Mouse (Mus musculus) right cerebral cortex, postnatal 4 days (tissue): Measurements from ENCODE around the gene Acp4.
"Not testable (repeated sequence)": the region's sequence is repeated elsewhere in the genome, so short reads cannot be mapped to it uniquely, and the experiment has no call there.

Experiments used
- DNase-seq: peaks from one replicate; pipeline ENCODE4 v3.0.0-alpha.2; 2022

Acp4 gene

DNA sequence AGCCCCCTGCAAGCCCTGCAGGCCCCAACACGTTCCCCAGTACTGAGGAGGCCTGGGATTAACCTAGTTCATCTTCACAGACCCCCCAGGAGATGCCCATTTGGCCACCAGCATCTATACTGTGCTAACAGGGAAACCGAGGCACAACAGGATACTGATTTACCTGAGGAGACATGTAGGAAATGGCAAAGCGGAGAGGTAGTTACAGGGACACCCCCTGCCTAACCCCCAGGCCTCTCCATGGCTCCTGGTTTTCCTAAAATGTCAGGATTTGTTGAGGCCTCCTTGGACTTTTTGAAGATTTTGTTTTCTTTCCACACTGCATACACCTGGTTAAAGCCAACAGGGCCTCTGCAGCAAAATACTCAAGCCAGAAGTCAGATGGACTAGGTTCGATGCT lies at the start of gene Acp4:
TSS of gene Acp4 (minus strand) at position 101 of the 400 bp plus-strand sequence.
- DNase-seq: no peak

DNA sequence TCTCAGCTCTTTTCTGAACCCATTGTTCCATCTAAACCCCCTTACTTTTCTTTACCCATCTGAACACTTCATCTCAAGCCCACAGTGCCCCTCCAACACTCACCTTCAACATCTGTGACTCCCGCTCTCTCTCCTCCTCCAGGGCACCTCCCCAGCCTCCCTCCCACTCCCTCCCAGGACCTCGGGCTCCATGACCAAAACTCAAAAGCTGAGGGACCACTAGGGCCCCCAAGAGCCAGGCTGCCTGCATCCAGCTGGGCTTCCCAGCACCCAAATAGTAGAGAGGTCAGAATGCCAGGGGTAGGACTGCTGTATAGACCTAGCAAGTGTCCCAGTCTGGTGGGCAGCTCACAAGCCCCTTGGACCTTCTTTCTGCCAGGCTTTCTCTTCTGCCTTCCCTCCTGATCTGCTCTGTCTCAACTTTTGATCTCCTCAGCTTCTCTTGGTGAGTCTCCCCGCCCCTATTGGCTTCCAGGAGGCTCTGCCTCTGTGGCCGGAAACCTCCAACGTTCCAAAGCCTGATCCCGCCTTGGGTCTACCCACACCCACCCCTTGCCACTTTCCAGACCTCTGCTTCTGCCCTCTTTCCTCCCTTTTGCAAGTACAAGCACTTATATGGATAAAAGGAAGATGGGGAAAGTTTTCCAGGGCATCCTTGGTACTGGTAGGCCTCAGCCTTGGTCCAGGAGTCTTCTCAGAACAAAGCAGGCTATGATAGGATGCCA lies 49.5 kb upstream of the Acp4 start, which contains the start of gene Clec11a:
TSS of gene Clec11a (minus strand) at position 387 of the 725 bp plus-strand sequence.
- no peak for DNase-seq

DNA sequence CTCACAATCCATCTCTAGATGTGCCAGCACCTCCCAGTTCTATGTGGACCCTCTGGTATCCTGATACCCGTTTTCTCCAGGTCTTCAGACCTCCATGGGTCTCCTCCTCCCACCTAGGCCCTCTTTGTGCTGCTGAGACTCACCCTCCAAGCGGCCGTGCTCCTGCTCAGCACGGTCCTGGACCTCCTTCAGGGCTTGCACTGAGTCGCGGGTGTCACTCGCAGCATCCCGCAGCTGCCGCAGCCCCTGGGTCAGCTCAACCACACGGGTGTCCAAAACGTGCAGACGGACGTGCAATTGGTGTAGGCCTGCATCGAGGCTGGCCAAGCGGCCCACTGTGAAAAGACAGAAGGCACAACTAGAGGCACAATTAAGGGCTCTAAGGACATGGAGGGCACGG lies 48.5 kb upstream of the Acp4 start:
- DNase-seq: no peak

DNA sequence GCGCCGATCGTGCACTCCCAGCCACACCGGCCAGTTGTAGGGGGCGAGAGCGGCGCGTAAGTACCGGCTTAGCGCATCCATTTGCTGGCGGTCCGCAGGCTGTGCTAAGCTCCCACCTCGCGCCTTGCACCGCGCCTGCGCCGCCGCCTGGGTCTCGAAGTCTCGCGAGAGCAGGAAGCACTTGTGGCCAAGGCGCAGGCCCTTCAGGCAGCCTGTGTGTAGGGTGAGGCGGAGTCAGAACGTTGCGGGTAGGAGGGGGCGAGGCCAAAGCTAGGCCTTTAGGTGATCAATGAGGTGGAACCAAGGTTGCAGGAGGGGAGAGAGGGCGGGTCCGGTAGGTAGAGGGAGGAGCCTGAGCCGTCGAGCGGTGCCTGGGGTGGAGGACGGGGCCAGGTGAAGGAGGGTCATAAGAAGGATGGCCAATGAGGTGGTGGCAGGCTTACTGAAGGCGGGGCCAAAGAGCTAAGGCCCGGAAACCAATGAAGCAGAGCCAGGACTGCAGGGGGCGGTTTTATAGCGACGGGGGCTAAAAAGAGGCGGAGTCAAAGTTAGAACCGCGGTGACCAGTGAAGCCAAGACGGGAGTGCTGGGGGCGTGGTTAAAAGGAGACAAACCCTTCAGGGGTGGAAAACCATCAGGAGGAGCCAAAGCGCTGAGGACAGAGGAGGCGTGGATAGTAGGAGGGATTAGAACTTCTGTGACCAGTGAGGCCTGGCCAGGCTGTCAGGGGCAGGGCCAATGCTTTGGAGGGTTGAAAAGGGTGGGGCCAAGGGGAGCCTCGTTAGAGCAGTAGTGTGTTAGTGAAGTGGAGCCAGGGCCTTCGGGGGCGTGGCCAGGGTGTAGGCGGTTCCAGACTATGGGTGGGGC lies 47.8 kb upstream of the Acp4 start:
- DNase-seq: peak; percentile 93

DNA sequence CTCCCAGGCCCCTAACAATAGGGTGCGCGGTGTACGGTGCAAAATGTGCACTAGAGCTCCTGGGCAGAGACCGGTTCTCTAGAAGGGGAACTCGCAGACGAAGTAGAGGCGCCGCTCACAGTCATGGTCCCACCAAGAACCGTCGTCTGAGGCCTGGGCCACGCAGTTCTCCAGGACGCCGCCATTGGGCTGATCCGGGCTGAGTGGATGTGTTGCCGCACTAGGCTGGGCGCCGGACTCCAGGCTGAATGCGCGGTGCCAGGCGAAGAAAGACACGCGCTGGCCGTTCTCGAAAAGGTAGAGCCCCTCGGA lies 47.2 kb upstream of the Acp4 start:
- no peak for DNase-seq

DNA sequence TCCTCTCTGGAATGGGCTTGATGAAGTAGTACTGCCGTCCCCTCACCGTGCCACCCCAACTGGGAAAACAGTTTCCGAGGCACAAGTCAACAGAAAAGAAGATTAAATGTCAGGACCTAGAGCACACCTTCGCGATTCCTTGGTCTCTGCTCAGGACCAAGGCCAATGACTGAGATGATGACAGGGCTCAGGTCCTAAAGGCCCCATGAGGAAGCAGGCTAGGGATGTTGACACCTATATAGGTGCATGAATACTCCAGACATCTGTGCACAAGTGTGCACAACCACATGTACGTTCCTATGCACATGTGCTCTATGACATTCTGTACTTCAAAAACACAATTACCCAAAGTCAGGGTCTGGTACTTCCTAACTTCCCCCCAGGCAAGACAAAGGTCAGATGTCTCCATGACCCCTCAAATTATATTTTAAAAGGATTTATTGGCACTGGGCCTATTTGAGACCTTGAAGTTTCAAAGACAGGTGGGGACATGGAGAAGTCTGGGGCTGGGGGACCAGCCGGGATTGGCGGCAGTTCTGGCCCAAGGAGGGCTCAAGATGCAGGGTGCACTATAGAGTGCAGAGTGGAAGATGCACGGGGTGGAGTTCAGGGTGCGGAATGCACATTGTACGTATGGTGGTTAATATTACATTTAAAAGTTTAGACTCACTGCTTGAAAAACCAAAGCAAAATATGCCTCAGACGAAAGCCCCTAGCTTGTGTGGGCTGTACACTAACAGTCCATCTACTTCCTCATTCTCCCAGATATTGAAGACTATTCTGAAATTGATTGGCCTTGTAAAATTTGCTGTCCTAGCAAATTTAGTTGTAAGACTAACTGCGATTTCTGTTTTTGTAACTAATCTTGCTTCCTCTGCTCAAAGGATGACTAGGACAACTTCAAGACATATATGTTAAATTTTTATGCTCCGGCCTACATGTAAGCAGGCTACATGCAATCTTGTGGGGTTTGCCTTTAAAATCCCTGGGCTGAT lies 46.5 kb upstream of the Acp4 start:
- no peak for DNase-seq

DNA sequence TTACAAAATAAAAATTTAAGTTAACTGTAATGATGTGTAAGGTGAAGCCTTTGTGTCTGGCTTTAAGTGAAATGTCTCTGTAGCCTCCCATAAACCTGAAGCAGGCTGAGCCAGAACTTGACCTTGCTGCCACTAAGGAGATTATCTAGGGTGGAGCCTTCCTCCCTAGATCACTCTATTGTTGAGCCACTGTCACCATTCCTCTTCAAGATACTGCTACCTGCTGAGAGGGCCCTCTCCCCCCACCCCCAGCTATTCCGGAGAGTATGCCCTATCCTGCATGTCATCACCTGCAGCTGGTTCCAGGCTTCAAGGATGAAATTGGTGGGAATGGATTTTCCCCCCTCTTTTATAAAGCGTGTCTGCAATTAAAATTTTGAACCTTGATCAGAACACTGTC lies 40.3 kb upstream of the Acp4 start:
- not testable (repeated sequence) for DNase-seq

DNA sequence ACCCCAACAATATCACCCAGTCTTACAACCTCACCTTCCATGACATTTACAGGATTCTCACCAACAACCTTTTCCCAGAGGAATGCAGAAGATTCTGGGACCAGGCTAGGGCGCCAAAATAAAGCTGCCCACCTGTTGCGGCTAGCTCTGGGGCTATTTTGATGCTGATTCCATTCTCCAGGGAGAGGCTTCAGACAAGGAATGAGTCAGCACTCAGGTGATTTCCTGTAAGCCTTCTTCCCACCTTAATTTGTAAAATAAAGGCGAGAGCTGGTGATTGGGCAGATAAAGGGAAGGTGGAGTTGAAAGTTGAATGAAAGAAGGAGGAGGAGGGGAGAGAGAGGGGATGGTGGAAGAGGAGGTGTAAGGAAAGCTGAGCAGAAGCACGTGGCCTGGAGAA lies 34.2 kb upstream of the Acp4 start:
- DNase-seq: no peak

DNA sequence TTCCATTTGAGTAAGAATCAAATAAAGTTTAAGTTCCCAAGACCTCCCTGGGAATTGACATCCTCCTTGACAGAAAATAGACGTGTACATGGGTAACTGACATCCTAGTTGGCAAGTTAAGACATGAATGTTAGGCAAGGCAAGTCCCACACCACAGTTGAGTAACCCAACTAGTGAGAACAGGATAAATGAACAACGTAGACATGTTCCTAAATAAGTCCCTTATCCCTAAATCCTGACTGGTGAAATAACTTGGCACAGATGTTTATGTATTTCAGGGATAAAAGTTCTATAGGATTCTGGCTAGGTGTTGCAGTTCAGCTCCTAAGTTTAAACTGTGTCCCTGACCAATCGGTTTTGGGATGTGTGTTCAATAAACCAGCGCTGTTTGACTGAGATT lies 33.8 kb upstream of the Acp4 start:
- DNase-seq: no peak

DNA sequence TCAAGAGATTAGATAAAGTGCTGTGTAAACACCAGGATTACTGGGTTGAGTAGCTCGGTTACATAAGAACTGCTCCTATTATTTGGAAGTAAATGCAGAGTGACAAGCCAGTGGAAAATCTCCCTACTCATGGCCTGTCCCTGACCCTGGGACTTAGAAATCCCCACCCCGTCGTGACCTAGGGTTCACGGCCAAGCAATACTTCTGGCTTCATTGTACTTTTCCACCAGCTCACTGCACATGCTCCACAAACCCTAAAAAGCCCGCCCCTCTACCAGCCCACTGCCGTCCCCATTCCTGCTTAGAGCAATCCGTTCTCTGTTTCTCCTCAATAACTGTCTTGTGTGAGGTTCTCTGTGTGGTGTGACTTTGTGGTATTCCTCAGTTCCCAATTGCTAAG lies 30.6 kb upstream of the Acp4 start:
- no peak for DNase-seq

DNA sequence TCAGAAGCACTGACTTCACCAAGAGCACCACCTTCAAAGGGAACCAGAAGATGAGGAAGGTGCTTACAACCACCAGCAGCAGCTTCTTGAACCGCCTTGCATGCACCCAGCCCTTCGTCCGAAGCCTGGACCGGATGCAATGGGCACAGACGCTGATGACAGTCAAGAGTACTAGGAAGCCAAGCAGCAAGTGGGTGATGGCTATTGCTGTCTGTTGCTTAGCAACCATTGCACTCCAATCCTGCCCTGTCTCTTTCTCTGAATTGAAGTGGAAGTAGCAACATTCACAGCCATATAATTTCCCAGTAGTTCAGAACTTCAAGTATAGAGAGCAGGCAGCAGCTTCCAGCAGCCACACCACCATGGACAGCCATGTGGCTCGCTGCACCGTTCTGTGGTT lies 24.4 kb upstream of the Acp4 start:
- no peak for DNase-seq

DNA sequence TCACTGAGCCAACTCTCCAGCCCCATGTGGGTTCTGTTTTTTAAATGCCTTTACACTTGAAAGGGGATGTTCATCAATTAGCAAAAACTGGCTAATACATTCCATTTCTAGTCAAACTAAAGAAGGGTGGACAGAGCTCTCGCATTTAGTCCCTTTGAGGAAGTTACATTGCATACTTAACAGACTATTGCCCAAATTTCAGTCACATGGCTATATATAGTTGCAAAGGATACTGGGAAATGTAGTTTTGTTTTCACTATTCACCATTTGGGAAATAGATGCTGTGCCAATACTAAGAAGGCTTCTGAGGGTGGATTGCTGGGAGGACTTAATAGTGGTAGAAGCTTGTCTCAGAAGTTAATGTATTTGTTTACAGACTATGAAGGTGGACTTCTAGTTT lies 23.8 kb upstream of the Acp4 start:
- no peak for DNase-seq

DNA sequence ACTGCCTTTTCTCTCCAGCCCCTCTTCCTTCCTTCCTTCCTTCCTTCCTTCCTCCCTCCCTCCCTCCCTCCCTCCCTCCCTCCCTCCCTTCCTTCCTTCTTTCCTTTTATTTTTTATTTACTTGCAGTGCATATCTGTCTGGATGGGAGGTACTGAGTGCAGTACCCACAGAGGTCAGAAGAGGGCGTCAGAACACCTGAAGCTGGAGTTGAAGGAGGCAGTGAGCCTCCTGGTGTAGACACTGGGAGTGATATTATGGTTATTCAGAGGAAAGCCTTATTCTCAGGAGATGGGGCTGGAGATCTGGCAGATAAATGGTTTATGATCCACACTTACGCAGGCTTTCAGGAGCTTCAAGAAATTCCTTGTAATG lies 20.1 kb upstream of the Acp4 start:
- DNase-seq: peak; percentile 65

DNA sequence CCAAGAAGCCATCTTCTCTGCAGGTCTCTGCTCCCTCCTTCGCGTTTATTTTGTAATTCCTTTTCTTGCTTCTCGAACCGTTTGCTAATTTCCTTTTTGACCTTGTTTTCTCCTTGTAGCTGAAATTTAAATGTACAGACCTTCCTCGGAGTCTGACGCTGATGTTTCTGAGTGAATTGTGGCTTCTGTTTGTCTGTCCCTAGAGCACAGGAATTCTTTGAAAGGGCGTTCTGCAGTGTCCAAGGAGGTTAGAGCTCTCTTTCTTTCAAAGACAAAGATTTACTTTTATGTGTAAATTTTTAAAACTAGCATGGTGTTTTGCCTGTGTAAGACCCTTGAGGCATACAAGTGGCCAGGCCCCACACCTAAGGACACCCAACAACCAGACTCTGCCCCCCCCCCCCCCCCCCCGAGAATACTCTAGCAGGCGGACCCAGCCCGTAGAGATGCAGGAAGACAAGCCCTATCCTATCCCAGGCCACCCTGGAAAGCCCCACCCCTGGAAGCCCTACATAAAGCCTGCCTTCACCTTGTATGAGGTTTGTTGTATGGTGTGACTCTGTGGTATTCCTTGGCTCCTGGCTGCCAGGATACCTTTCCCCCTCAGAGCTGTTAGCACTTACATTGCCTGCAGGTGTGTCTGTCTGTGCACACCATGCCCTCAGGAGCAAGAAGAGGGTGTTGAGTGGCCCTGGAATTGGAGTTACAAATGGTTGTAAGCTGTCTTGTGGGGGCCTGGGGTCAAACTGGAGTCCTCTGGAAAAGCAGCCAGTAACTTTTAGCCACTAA lies 19.5 kb upstream of the Acp4 start:
- DNase-seq: no peak

DNA sequence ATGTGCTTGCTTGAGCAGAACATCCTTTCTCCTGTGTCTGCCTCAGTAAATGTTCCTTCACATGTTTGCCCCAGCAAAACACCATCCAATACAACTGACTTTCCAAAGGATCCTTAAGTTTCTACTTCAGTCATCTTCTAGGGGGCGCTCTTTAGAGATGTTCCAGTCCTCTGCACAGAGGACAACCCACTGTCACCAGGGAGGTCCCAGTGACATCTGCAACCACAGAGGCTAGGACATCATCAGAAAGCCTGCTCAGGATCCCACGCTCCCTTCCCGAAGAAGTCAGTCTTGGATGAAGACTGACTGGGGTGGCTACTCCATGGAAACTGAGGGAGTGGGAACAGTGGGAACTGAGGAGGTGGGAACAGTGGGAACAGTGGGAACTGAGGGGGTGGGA lies 18.4 kb upstream of the Acp4 start:
- no peak for DNase-seq

DNA sequence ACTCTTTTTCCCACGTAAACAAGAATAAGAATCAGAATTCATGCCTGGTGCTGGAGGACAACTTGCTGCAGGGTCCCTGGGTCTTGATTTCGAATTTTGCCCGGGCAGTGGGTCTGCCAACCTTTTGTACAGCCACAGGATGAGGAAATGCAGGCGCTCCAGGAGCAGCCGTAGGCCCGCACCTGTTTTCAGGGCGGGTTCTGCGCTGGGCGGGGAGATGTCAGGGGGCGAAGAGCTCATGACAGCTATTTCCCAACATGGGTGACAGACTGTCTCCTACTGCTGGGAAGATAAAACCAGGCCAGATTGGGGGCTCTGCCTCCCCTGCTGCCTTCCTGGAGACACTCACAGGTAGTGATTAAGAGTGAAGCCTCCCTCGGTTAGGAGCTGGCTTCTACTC lies 16.9 kb upstream of the Acp4 start:
- DNase-seq: no peak

DNA sequence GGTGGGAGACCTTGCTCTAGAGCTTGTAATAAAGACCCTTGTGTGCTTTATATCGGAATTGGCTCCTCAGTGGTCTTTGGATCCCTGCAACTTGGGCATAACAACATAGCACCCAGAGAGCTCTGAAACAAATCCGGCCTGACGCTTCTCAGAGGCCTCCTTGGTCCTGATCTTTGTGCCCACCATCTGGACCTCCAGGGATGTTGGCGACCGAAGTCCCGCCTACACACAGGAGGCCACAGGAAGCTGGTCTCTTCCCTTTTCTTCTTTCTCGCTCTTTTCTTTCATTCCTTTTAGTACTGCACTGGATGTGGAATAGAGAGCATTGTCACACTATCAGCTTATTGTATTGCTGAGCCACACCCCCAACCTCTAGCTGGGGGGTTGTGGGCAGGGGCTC lies 16.3 kb upstream of the Acp4 start:
- no peak for DNase-seq

DNA sequence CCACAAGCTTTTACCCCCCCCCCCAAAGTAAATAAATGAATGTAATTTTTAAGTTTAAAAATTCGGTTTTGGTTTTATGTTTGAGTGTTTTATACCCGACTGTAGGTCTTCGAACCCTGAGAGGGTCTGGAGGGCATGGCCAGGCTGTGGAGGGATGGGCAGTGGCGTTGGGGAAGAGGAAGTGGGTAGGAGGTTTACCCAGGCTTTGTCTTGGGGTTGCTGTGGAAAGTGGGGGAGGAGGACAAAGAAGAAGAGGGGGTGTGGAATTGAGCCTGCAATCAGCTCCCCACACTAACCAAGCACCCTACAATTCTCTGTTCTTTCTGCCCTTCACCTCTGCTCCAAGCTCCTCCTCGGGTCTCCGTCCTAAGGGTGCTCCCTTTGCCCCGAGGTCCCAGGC lies 15.4 kb upstream of the Acp4 start:
- DNase-seq: no peak

DNA sequence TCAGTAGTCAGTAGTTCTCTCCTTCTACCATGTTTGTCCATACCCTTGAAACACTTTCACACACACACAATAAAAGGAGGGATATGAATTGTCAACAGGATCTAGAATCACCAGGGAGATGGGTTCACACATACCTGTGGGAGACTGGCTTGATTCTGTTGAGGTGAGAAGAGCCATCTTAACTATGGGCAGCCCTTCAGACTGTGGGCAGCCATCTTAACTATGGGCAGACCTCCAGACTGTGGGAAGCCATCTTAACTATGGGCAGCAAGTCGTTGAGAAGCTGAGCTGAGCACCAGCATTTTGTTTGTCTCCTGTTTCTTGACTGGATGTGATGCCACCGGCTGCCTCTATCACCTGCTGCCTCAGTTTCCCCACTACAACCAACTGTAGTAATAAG lies 14.1 kb upstream of the Acp4 start:
- DNase-seq: no peak

DNA sequence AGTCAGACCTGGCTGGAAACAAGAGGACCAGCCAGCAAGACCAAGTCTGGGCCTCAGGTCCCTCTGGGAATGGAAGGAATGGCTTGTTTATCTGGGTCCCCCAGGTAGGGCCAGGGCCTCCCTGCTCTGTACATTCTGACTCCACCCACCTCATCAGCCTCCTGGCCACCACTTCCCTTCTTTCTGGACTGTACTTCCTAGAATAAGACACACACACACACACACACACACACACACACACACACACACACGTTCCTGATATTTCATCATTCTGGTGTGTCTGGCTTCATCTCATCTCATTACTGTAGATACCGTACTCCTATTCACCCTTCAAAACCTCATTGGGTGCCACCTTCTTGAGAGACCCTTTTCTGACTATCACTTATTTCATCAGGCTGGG lies 12.2 kb upstream of the Acp4 start:
- no peak for DNase-seq

DNA sequence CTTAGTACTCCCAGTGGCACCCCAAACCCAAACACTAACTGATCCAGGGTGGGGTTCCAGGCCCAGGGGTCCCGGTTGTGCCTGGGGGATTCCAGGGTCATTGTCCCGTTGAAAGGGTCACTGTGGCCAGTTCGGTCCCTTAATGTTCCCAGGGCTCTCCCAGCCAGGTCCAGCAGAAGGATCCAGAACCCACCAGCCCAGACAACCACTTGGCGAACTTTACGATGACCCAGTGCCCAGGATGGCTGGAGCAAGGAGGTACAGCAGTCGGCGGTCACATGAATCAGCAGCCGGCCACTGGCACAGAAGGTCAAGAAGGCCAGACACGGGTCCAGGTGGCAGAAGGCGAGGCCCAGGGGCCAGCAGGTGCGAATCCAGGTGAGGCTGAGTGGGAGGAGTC lies 10.9 kb upstream of the Acp4 start:
- DNase-seq: no peak

DNA sequence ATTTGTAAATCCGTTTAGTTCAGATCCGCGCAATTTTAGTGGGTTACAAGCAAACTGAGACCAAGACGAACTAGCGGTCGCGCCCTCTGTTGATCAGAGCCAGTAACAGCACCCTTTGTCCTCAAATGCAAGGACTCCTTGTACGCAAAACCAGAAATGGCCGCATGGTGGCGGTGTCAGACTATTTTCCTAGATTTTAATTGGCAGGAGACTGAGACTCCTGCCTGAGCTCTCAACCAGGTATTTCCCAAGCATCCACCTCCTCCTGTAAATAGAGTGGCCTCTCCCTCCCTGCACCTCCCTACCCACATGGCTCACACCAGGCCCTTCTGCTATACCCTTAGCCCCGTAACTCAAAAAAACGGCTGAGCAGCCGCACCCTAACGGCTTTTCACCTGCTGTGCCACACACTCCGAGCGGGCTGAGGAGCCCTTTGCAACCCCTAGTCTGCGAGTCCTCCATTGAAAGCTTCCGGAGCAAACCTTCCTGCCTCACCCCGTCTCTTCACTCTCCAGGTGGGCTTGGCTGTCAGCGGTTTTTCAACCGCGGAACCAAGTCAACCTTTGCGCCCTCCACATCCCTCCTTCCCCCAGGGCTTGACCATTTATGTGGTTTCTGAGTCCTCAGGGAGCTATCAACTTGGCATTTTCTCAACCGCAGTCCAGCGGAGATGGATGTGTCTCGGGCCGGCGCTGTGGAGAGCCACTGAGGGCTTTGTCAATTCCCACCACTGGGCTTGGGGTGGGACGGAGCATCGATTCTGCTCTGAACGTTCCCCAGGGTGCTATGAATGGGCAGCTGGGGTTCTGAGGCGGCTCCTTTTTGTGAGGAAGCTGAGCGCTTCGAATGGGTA lies 5.8 kb upstream of the Acp4 start:
- DNase-seq: peak; percentile 99
